Mouse (Mus musculus): ENCODE measurements around the gene Flywch1.
"Not testable (repeated sequence)": the region's sequence is repeated elsewhere in the genome, so short reads cannot be mapped to it uniquely, and the experiment has no call there.

Flywch1 gene

GRCm38 (mm10) chr17:23777141-23777540 is 5.7 kb upstream of the Flywch1 start:
- DNase-seq: no peak

- DNase-seq: no peak
These were observed 4.8 kb upstream of the Flywch1 start for GRCm38 (mm10) chr17:23776216-23776615.

GRCm38 (mm10) chr17:23774090-23774489 is 2.7 kb upstream of the Flywch1 start:
- peak; percentile 83 to 85 for DNase-seq

GRCm38 (mm10) chr17:23773676-23774075 is 2.3 kb upstream of the Flywch1 start:
- no peak for DNase-seq

- not testable (repeated sequence) for DNase-seq
These were observed 786 bp upstream of the Flywch1 start for GRCm38 (mm10) chr17:23772219-23772556.

GRCm38 (mm10) chr17:23770896-23771283 is 512 bp downstream of the Flywch1 start:
- DNase-seq: no peak

- no peak for DNase-seq
These were observed 909 bp downstream of the Flywch1 start for GRCm38 (mm10) chr17:23770493-23770892.

- peak; percentile 58 to 67 for DNase-seq
These were observed 8.4 kb downstream of the Flywch1 start for GRCm38 (mm10) chr17:23762976-23763375.

GRCm38 (mm10) chr17:23761155-23761554 is 10.2 kb downstream of the Flywch1 start:
- DNase-seq: no peak

GRCm38 (mm10) chr17:23760231-23760630 is 11.2 kb downstream of the Flywch1 start:
- DNase-seq: no peak

GRCm38 (mm10) chr17:23758801-23759200 is 12.6 kb downstream of the Flywch1 start:
- peak; percentile 45 to 53 for DNase-seq

GRCm38 (mm10) chr17:23757581-23757980 is 13.8 kb downstream of the Flywch1 start:
- no peak for DNase-seq

- DNase-seq: no peak
These were observed 15.7 kb downstream of the Flywch1 start for GRCm38 (mm10) chr17:23755689-23756088.

GRCm38 (mm10) chr17:23749400-23750191 is 21.8 kb downstream of the Flywch1 start:
- DNase-seq: no peak

- DNase-seq: peak; percentile 64 to 80
These were observed 22.6 kb downstream of the Flywch1 start for GRCm38 (mm10) chr17:23748631-23749391.

GRCm38 (mm10) chr17:23748026-23748425 is 23.4 kb downstream of the Flywch1 start:
- no peak for DNase-seq

- DNase-seq: no peak
These were observed 23.9 kb downstream of the Flywch1 start for GRCm38 (mm10) chr17:23747471-23747870.

GRCm38 (mm10) chr17:23746767-23747166 is 24.6 kb downstream of the Flywch1 start:
- DNase-seq: no peak

GRCm38 (mm10) chr17:23746311-23746710 is 25.1 kb downstream of the Flywch1 start:
- no peak for DNase-seq

- no peak for DNase-seq
These were observed 25.8 kb downstream of the Flywch1 start, which contains the start of gene Kremen2 for GRCm38 (mm10) chr17:23745301-23746251. Gene Kremen2, minus strand, starts transcription at chr17:23745833.

- DNase-seq: no peak
These were observed 26.8 kb downstream of the Flywch1 start for GRCm38 (mm10) chr17:23744651-23745050.

GRCm38 (mm10) chr17:23744076-23744475 is 27.3 kb downstream of the Flywch1 start:
- DNase-seq: no peak

GRCm38 (mm10) chr17:23742941-23743340 is 28.5 kb downstream of the Flywch1 start:
- DNase-seq: no peak
